Mouse (Mus musculus): ENCODE results near the gene Tex28. TPM values are rescaled to one million over a fixed set of nuclear protein-coding genes. Genes with fewer than 3 reads are reported as not detected.
A peak's percentile ranks its signal among the peaks of the same experiment; 100 is the strongest.
"Not testable (repeated sequence)": the region's sequence is repeated elsewhere in the genome, so short reads cannot be mapped to it uniquely, and the experiment has no call there.

The Tex28 gene
- polyA plus RNA-seq (2016; fragmentation: Nextera tagmentation; extraction: Ambion mirVana): not detected in 2 replicates

DNA sequence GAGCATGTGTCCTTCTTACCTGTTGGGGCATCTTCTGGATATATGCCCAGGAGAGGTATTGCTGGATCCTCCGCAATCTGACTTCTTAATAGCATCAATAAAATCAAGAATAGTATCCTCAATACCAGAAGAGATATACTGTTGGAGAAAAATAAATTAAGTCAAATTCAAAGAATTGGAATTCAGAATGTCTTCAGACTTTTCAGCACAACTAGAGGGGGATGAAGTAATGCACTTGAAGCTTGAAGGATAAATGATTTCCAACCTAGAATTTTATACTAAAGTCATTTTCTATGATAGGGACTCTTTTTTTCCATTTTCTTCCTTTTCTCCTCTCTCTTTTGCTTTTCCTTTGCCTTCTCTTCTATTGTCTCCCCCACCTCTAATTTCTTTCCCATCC, at the start of gene Tex28:
Gene Tex28 (minus strand): TSS at position 101 of the 400 bp plus-strand sequence.
- Histone ChIP-seq H3K27me3 (no peaks in the 10 kb centered on the region), H3K4me2 (replicated peaks) (no peak within 1 kb of the TSS), H3K9ac (no peak within 1 kb of the TSS), H3K27ac (no peak within 1 kb of the TSS), H3K36me3 (no peaks in the 10 kb centered on the region), H3K4me1 (no peaks in the 10 kb centered on the region), H3K9me3 (no peaks in the 10 kb centered on the region), H3K4me3 (no peak within 1 kb of the TSS)
- ATAC-seq (ENCODE audit: insufficient number of reproducible peaks, insufficient read depth, low FRiP score, low TSS enrichment): no peak
- WGBS: 90% methylated on average over 1 of the region's 1 CpGs

DNA sequence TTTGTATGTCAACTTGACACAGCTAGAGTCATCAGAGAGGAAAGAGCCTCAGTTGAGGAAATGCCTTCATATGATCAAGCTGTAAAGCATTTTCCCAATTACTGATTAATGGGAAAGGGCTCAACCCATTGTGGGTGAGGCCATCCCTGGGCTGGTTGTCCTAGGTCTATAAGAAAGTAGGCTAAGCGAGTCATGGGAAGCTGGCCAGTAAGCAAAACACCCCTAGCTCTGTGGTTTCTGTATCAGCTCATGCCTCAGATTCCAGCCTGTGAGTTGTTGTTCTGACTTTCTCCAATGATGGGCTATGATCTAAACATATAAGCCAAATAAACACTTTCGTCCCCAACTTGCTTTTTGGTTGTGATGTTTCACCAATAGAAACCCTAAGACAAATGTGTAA, 35.9 kb upstream of the Tex28 start:
- Histone ChIP-seq H3K9ac (no peak overlapping the region), H3K4me2 (replicated peaks) (no peak overlapping the region), H3K4me3 (no peak overlapping the region), H3K27me3 (no peaks in the 10 kb centered on the region), H3K36me3 (no peaks in the 10 kb centered on the region), H3K9me3 (no peaks in the 10 kb centered on the region), H3K27ac (no peak overlapping the region), H3K4me1 (no peaks in the 10 kb centered on the region)
- WGBS: 88% methylated on average over 2 of the region's 2 CpGs
- no peak for ATAC-seq (ENCODE audit: insufficient number of reproducible peaks, insufficient read depth, low FRiP score, low TSS enrichment)

DNA sequence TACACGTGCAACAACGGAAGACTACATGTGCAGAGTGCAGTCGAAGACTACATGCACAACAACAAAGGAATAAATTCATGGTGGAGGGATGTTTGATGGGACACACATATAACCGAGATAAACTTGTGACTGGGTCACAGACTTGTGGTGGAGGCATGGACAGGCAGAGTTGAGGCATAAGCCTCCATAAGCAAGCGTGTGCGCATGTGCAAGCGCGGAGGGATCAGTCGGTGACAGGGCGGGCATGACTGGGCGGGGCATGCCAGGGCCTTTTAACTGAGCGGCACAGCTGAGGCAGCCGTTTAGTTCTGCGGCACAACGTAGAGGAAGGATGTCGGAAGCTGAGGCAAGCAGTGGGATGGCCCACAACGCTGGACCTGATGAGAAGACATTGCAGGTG, 9.3 kb upstream of the Tex28 start, which contains the start of gene Tktl1:
Gene Tktl1 (plus strand): TSS at position 301 of the 400 bp plus-strand sequence.
- no peak for ATAC-seq (ENCODE audit: insufficient number of reproducible peaks, insufficient read depth, low FRiP score, low TSS enrichment)
- H3K27me3 ChIP-seq: no peaks in the 10 kb centered on the region
- no peaks in the 10 kb centered on the region for H3K36me3 ChIP-seq
- no peaks in the 10 kb centered on the region for H3K9me3 ChIP-seq
- no peak within 1 kb of the TSS for H3K27ac ChIP-seq
- H3K4me1 ChIP-seq: no peaks in the 10 kb centered on the region
- H3K4me2 ChIP-seq (replicated peaks): no peak within 1 kb of the TSS
- WGBS: 91% methylated on average over 17 of the region's 17 CpGs
- H3K9ac ChIP-seq: no peak within 1 kb of the TSS
- no peak within 1 kb of the TSS for H3K4me3 ChIP-seq

DNA sequence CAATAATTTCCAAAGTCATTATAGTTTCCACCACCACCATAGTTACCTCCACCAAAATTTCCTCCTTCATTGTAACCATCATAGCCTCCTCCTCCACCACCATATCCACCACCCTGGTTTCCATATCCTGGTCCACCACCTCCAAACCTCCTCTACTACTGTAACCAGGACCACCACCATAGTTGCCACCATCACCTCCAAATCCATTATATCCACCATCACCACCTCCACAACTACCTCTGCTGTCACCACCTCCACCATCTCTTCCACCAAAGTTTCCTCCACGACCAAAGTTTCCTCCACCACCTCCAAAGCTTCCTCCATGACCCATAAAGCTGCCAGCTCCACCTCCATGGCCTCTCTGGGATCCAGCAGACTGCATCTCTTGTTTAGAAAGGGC, 32.4 kb downstream of the Tex28 start, which contains the start of gene Mecp2:
Gene Mecp2 (minus strand): TSS at position 101 of the 400 bp plus-strand sequence.
- ATAC-seq (ENCODE audit: insufficient number of reproducible peaks, insufficient read depth, low FRiP score, low TSS enrichment); H3K4me3 ChIP-seq; H3K4me2 ChIP-seq (replicated peaks); H3K27ac ChIP-seq; H3K36me3 ChIP-seq; H3K9ac ChIP-seq; H3K27me3 ChIP-seq; H3K9me3 ChIP-seq; H3K4me1 ChIP-seq: not testable (repeated sequence)
- WGBS: 32% methylated on average over 1 of the region's 1 CpGs

DNA sequence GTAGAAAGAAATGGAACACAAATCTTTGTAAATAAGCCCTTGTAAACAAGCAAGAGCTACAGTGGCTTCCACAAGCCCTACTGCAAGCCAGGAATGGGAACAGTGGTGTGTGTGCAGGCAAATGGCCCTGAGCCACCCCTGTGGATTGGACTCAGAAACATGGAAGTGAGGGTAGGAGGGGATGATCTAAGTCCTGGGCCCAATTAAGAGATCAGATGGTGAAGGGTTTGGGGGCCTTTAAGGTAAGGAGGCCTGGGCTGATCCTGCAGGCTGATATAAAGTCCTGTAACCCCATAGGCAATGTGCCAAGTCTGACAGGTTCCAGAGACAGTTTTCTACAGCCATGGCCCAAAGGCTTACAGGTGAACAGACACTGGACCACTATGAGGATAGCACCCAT, 40.5 kb downstream of the Tex28 start, which contains the start of gene Opn1mw:
Gene Opn1mw (plus strand): TSS at position 301 of the 400 bp plus-strand sequence.
- no peaks in the 10 kb centered on the region; the same call in 1 of the 2 replicates for H3K27me3 ChIP-seq
- H3K4me2 ChIP-seq (replicated peaks): no peak within 1 kb of the TSS
- H3K27ac ChIP-seq: no peak within 1 kb of the TSS

DNA sequence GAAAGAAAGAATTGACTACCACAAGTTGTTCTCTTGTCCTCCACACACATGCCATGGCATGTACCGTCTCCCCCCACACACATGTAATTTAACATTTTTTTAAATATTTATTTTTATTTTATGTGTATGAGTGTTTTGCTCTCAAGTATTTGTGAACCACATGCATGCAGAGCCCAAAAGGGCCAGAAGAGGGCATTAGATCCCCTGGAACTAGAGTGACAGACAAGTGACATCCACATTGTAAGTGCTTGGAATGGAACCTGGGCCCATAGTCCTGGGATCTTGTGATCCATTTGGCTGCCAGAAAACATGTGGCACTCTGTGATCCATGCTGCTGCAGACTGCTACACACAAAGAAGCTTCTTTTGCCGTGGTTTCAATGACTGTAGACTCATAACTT, 42.7 kb downstream of the Tex28 start:
- no peaks in the 10 kb centered on the region; the same call in 1 of the 2 replicates for H3K27me3 ChIP-seq
- 53% methylated on average over 2 of the region's 2 CpGs for WGBS

More for the DNA sequence above, 40.5 kb downstream of the Tex28 start, which contains the start of gene Opn1mw:
- Histone ChIP-seq H3K9me3 (no peaks in the 10 kb centered on the region), H3K4me1 (no peaks in the 10 kb centered on the region), H3K9ac (no peak within 1 kb of the TSS), H3K36me3 (no peaks in the 10 kb centered on the region), H3K4me3 (no peak within 1 kb of the TSS)
- ATAC-seq (ENCODE audit: insufficient number of reproducible peaks, insufficient read depth, low FRiP score, low TSS enrichment): no peak

DNA sequence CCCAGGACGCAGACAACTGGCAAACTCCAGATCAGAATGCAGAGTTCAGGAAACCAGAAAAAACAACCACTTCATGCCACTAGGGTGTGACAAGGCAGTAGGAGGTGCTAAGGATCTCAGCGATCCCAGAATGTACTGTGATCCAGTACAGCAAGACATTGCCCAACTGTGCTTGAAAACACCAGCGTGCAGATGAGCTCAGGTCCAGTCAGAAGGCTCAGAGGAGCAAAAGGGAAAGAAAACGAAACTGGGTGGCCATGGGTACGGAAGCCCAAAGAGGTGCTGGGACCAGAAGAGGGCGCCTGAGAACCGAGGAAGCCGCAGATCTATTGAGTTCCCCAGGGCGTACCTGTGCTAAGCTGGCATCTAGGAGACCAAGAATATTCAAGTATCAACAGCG, 52.1 kb downstream of the Tex28 start:
- Histone ChIP-seq H3K4me2 (replicated peaks) (peak overlapping the region; percentile 32), H3K36me3 (no peaks in the 10 kb centered on the region), H3K27ac (no peak overlapping the region), H3K9ac (no peak overlapping the region), H3K4me3 (peak overlapping the region; percentile 18; the same call in 1 of the 2 replicates), H3K4me1 (no peaks in the 10 kb centered on the region), H3K9me3 (no peaks in the 10 kb centered on the region), H3K27me3 (no peaks in the 10 kb centered on the region)
- 0 out of 2 replicates have a peak, but pooled peaks have one; percentile 67 for ATAC-seq (ENCODE audit: insufficient number of reproducible peaks, insufficient read depth, low FRiP score, low TSS enrichment)
- WGBS: 24% methylated on average over 10 of the region's 10 CpGs

More for the DNA sequence above, 42.7 kb downstream of the Tex28 start:
- Histone ChIP-seq H3K4me2 (replicated peaks) (no peak overlapping the region), H3K9me3 (no peaks in the 10 kb centered on the region), H3K4me3 (no peak overlapping the region), H3K27ac (no peak overlapping the region), H3K4me1 (no peaks in the 10 kb centered on the region), H3K9ac (no peak overlapping the region), H3K36me3 (no peaks in the 10 kb centered on the region)
- ATAC-seq (ENCODE audit: insufficient number of reproducible peaks, insufficient read depth, low FRiP score, low TSS enrichment): no peak

DNA sequence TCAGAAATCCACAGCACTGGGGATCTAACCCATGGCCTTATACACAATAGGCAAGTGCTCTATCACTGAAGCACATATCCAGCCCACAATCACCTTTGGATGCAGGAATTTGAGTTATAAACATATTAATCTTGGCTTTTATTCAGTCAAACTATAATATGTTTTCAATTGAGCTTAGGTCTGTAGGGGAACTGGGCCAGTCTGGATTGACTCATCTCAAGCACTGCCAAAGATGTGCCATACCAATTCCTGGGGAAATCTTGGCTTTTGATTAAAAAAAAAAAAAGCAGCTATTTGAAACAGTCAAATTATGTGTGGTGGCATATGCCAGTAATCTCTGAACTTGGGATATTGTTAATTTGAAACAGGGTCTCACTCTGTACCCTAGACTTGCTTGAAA, 53.6 kb downstream of the Tex28 start:
- no peak overlapping the region for H3K9ac ChIP-seq
- H3K4me2 ChIP-seq (replicated peaks): no peak overlapping the region
- no peaks in the 10 kb centered on the region for H3K9me3 ChIP-seq
- no peaks in the 10 kb centered on the region for H3K36me3 ChIP-seq
- no peak overlapping the region for H3K4me3 ChIP-seq
- ATAC-seq (ENCODE audit: insufficient number of reproducible peaks, insufficient read depth, low FRiP score, low TSS enrichment): no peak
- H3K27ac ChIP-seq: no peak overlapping the region
- no peaks in the 10 kb centered on the region for H3K27me3 ChIP-seq
- H3K4me1 ChIP-seq: no peaks in the 10 kb centered on the region

DNA sequence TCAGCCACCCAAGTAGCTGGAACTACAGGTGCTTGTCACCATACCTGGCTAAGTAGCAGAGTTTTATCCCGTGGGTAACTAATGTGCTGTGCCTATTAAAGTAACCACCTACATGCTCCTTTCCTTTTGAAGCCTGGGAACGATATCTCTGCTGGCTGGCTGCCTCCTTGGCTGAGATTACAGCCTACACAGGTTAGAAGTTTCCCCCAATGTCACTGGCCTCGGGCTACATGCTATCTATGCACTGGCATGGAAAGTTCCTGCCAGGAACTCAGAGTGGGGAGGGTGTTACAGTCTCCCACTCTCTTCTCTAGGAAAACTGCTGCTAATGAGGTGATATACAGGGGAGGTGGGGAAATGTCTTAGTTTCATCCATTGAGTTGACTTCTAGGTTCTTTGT, 58.9 kb downstream of the Tex28 start:
- Histone ChIP-seq H3K27me3 (no peaks in the 10 kb centered on the region), H3K4me2 (replicated peaks) (no peak overlapping the region), H3K36me3 (no peaks in the 10 kb centered on the region), H3K27ac (no peak overlapping the region), H3K9ac (no peak overlapping the region), H3K9me3 (no peaks in the 10 kb centered on the region), H3K4me1 (no peaks in the 10 kb centered on the region), H3K4me3 (no peak overlapping the region)
- ATAC-seq (ENCODE audit: insufficient number of reproducible peaks, insufficient read depth, low FRiP score, low TSS enrichment): no peak
- WGBS: 56% methylated on average over 3 of the region's 3 CpGs

DNA sequence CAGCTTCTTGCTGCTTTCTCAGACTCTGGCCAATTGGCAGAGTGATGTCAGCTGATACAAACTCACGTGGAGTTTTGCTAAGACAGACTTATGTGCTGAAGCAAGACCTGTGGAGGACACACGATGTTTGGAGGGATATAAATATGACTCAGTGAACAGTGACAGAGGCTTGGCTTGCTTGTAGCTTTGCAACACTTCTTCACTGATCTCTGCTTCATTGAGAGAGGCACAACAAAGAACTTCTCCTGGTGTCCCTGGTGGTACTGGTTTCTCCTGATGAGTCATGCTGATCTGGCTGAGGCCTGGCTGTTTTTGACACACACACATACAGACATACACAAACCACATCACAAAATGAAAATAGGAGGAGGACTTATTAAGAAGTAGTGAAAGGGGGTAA, 61.7 kb downstream of the Tex28 start:
- H3K4me3 ChIP-seq: no peak overlapping the region
- no peaks in the 10 kb centered on the region for H3K9me3 ChIP-seq
- no peak for ATAC-seq (ENCODE audit: insufficient number of reproducible peaks, insufficient read depth, low FRiP score, low TSS enrichment)
- no peak overlapping the region for H3K4me2 ChIP-seq (replicated peaks)
- no peak overlapping the region for H3K27ac ChIP-seq
- H3K27me3 ChIP-seq: no peaks in the 10 kb centered on the region
- no peak overlapping the region for H3K9ac ChIP-seq
- 49% methylated on average over 2 of the region's 2 CpGs for WGBS
- H3K36me3 ChIP-seq: no peaks in the 10 kb centered on the region
- H3K4me1 ChIP-seq: no peaks in the 10 kb centered on the region

DNA sequence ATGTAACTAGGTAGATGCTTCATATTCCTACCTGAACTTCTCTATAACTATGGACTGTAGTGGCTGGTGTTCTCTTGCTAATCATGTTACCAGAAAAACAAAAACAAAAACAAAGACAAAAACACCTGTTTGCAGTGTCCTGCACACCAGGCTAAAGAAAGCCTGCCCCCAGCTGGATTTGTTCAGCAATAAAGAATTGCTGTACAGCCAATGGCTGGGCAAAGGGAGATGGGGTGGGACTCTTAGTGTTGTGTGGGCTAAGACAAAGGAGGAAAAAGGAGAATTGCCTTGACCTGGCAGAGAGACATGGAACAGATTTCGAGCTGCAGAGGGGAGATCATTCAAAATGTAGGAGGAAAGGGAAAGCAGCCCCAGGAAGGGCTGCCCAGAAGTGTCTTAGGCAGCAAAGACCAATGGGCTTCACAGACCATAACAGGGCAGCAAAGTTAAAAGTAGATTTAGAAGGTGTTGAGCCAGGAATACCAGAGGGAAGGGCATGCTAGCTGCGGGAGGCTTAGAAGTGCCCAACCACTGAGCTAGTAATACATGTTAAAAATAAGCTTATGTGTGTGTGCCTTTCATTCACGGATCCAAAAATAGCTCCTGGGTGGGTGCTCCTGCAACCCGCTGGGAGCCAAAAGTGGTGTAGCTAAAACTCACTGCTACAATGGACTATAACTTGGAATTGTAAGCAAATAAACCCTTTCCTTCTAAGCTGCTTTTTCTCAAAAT, 64.0 kb downstream of the Tex28 start:
- Histone ChIP-seq H3K27me3 (no peaks in the 10 kb centered on the region), H3K27ac (no peak overlapping the region), H3K36me3 (no peaks in the 10 kb centered on the region), H3K9ac (no peak overlapping the region), H3K4me2 (replicated peaks) (no peak overlapping the region), H3K4me3 (no peak overlapping the region), H3K4me1 (no peaks in the 10 kb centered on the region), H3K9me3 (no peaks in the 10 kb centered on the region)
- WGBS: 62% methylated on average over 4 of the region's 4 CpGs
- ATAC-seq (ENCODE audit: insufficient number of reproducible peaks, insufficient read depth, low FRiP score, low TSS enrichment): no peak

Measured in embryonic facial prominence, embryonic 12.5 days (tissue).